Mouse (Mus musculus): ENCODE measurements around the gene Abat. TPM values are rescaled to one million over a fixed set of nuclear protein-coding genes. Genes with fewer than 3 reads are reported as not detected.

Abat gene
- polyA plus RNA-seq, 1 experiment from 2014 or later = 41.6 TPM

DNA sequence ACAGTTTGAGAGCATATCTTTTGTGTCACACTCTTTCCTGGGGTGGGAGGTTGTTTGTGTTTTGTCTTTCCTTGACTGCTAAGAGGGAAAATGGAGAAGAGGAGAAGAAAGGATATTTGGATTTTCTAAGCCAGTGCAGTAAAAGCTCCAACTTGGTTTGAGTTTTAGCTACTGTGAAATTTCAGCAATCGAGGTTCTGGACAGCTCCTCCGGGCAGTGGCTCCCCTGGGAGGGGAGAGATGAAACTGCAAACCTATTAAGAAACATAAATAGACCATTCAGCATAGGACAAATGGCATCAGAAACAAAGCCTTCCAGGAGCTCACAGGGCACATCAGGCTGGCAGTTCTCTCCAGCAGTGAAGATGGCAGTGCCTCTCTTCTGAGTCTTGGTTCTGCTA is 9.0 kb upstream of the Abat start:
- H3K9ac ChIP-seq (ENCODE audit: low read length) = no peak overlapping the region
- WGBS = 18% methylated on average over 2 of the region's 2 CpGs
- H3K36me3 ChIP-seq (ENCODE audit: control insufficient read depth, insufficient read depth, low read length) = no peaks in the 10 kb centered on the region
- no peak for ATAC-seq (replicated peaks; ENCODE audit: low FRiP score, low TSS enrichment, low read depth)
- no peaks in the 10 kb centered on the region for H3K9me3 ChIP-seq (ENCODE audit: control insufficient read depth, low read length)
- no peak for DNase-seq (ENCODE audit: low spot score)
- no peak overlapping the region for H3K4me3 ChIP-seq (ENCODE audit: low read depth, low read length)
- H3K4me2 ChIP-seq (ENCODE audit: low read length) = no peak overlapping the region
- H3K27ac ChIP-seq (ENCODE audit: low read depth) = no peak overlapping the region
- H3K4me1 ChIP-seq (replicated peaks; ENCODE audit: control insufficient read depth, insufficient read depth, low read length) = no peaks in the 10 kb centered on the region
- no peaks in the 10 kb centered on the region for H3K27me3 ChIP-seq (replicated peaks; ENCODE audit: control insufficient read depth, insufficient read depth, low read length)

GRCm38 (mm10) chr16:8509894-8510293 is 3.3 kb upstream of the Abat start:
- DNase-seq (ENCODE audit: low spot score) = no peak
- WGBS = 74% methylated on average over 5 of the region's 5 CpGs

DNA sequence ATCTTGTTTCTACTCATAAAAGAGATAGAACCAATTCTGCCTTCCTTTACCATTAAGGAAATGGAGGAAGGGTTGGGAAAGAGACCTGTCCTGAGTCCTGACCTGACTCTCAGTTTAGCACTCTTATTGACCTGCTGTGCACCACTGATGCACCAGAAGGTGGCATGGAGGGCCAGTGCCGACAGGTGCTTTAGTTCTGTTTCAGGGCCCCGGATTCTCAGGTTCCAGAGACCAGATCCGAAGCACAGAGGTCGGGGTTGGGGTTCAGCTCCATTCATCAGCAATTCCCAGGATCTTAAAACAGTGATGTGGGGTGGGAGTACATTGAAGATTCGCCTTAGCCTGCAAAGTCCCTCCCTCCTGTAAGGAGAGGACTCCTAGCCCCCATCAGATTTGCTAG is 399 bp upstream of the Abat start:
- H3K4me2 ChIP-seq (ENCODE audit: low read length) = peak overlapping the region; percentile 74
- H3K4me1 ChIP-seq (replicated peaks; ENCODE audit: control insufficient read depth, insufficient read depth, low read length) = peaks cover 11% of the 10 kb centered on the region
- peak overlapping the region; percentile 53 for H3K4me3 ChIP-seq (ENCODE audit: low read depth, low read length)
- 0% methylated on average over 5 of the region's 5 CpGs for WGBS
- DNase-seq (ENCODE audit: low spot score) (no peak), ATAC-seq (replicated peaks; ENCODE audit: low FRiP score, low TSS enrichment, low read depth) (peak; percentile 50)
- no peak overlapping the region for H3K27ac ChIP-seq (ENCODE audit: low read depth)
- H3K27me3 ChIP-seq (replicated peaks; ENCODE audit: control insufficient read depth, insufficient read depth, low read length) = no peaks in the 10 kb centered on the region
- H3K9ac ChIP-seq (ENCODE audit: low read length) = no peak overlapping the region
- no peaks in the 10 kb centered on the region for H3K36me3 ChIP-seq (ENCODE audit: control insufficient read depth, insufficient read depth, low read length)
- H3K9me3 ChIP-seq (ENCODE audit: control insufficient read depth, low read length) = no peaks in the 10 kb centered on the region

More at GRCm38 (mm10) chr16:8509894-8510293, 3.3 kb upstream of the Abat start:
- H3K27me3 ChIP-seq (replicated peaks; ENCODE audit: control insufficient read depth, insufficient read depth, low read length) = no peaks in the 10 kb centered on the region
- no peak overlapping the region for H3K27ac ChIP-seq (ENCODE audit: low read depth)
- no peak overlapping the region for H3K4me2 ChIP-seq (ENCODE audit: low read length)
- no peak for ATAC-seq (replicated peaks; ENCODE audit: low FRiP score, low TSS enrichment, low read depth)
- H3K36me3 ChIP-seq (ENCODE audit: control insufficient read depth, insufficient read depth, low read length) = no peaks in the 10 kb centered on the region
- no peak overlapping the region for H3K4me3 ChIP-seq (ENCODE audit: low read depth, low read length)
- peaks cover 11% of the 10 kb centered on the region for H3K4me1 ChIP-seq (replicated peaks; ENCODE audit: control insufficient read depth, insufficient read depth, low read length)
- no peaks in the 10 kb centered on the region for H3K9me3 ChIP-seq (ENCODE audit: control insufficient read depth, low read length)
- no peak overlapping the region for H3K9ac ChIP-seq (ENCODE audit: low read length)

DNA sequence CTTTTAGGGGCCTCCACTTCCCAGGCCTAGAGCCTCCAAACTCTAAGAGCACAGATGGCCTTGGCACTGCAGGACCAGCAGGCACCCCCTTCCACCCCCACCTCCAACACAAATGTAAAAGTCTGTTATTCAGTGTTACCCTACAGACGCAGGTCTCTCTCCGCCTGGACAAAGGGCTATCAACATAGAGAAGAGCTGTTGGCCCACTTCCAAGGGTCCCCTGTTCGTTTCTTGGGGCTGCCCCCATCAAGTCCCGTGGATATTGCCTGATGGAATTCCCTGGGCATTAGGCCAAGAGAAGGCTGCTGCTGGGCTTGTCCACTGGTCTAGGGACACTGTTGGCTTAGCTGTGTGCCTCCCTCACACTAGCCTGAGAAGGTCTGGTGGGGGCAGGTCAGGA is 951 bp downstream of the Abat start:
- peak overlapping the region; percentile 57 for H3K9ac ChIP-seq (ENCODE audit: low read length)
- no peaks in the 10 kb centered on the region for H3K9me3 ChIP-seq (ENCODE audit: control insufficient read depth, low read length)
- ATAC-seq (replicated peaks; ENCODE audit: low FRiP score, low TSS enrichment, low read depth) = no peak
- 17% methylated on average over 4 of the region's 4 CpGs for WGBS
- peaks cover 11% of the 10 kb centered on the region for H3K4me1 ChIP-seq (replicated peaks; ENCODE audit: control insufficient read depth, insufficient read depth, low read length)
- H3K4me2 ChIP-seq (ENCODE audit: low read length) = peak overlapping the region; percentile 74
- no peaks in the 10 kb centered on the region for H3K36me3 ChIP-seq (ENCODE audit: control insufficient read depth, insufficient read depth, low read length)
- H3K4me3 ChIP-seq (ENCODE audit: low read depth, low read length) = peak overlapping the region; percentile 53
- no peaks in the 10 kb centered on the region for H3K27me3 ChIP-seq (replicated peaks; ENCODE audit: control insufficient read depth, insufficient read depth, low read length)
- peak; percentile 60 for DNase-seq (ENCODE audit: low spot score)
- no peak overlapping the region for H3K27ac ChIP-seq (ENCODE audit: low read depth)

- WGBS = 79% methylated on average over 5 of the region's 5 CpGs
- Histone ChIP-seq H3K4me3 (ENCODE audit: low read depth, low read length) (no peak overlapping the region), H3K36me3 (ENCODE audit: control insufficient read depth, insufficient read depth, low read length) (no peaks in the 10 kb centered on the region), H3K9ac (ENCODE audit: low read length) (no peak overlapping the region), H3K9me3 (ENCODE audit: control insufficient read depth, low read length) (no peaks in the 10 kb centered on the region), H3K27ac (ENCODE audit: low read depth) (no peak overlapping the region), H3K4me1 (replicated peaks; ENCODE audit: control insufficient read depth, insufficient read depth, low read length) (peaks cover 26% of the 10 kb centered on the region), H3K27me3 (replicated peaks; ENCODE audit: control insufficient read depth, insufficient read depth, low read length) (no peaks in the 10 kb centered on the region), H3K4me2 (ENCODE audit: low read length) (no peak overlapping the region)
- DNase-seq (ENCODE audit: low spot score) (no peak), ATAC-seq (replicated peaks; ENCODE audit: low FRiP score, low TSS enrichment, low read depth) (no peak)
These were observed 7.3 kb downstream of the Abat start for GRCm38 (mm10) chr16:8520525-8520924.

- WGBS = 73% methylated on average over 4 of the region's 4 CpGs
- H3K9me3 ChIP-seq (ENCODE audit: control insufficient read depth, low read length) = no peaks in the 10 kb centered on the region
- H3K36me3 ChIP-seq (ENCODE audit: control insufficient read depth, insufficient read depth, low read length) = no peaks in the 10 kb centered on the region
- ATAC-seq (replicated peaks; ENCODE audit: low FRiP score, low TSS enrichment, low read depth) = no peak
- no peak overlapping the region for H3K4me3 ChIP-seq (ENCODE audit: low read depth, low read length)
- H3K27ac ChIP-seq (ENCODE audit: low read depth) = no peak overlapping the region
- no peaks in the 10 kb centered on the region for H3K27me3 ChIP-seq (replicated peaks; ENCODE audit: control insufficient read depth, insufficient read depth, low read length)
- DNase-seq (ENCODE audit: low spot score) = no peak
- H3K4me1 ChIP-seq (replicated peaks; ENCODE audit: control insufficient read depth, insufficient read depth, low read length) = peaks cover 26% of the 10 kb centered on the region
- H3K4me2 ChIP-seq (ENCODE audit: low read length) = no peak overlapping the region
- no peak overlapping the region for H3K9ac ChIP-seq (ENCODE audit: low read length)
These were observed 8.1 kb downstream of the Abat start for GRCm38 (mm10) chr16:8521322-8521721.

DNA sequence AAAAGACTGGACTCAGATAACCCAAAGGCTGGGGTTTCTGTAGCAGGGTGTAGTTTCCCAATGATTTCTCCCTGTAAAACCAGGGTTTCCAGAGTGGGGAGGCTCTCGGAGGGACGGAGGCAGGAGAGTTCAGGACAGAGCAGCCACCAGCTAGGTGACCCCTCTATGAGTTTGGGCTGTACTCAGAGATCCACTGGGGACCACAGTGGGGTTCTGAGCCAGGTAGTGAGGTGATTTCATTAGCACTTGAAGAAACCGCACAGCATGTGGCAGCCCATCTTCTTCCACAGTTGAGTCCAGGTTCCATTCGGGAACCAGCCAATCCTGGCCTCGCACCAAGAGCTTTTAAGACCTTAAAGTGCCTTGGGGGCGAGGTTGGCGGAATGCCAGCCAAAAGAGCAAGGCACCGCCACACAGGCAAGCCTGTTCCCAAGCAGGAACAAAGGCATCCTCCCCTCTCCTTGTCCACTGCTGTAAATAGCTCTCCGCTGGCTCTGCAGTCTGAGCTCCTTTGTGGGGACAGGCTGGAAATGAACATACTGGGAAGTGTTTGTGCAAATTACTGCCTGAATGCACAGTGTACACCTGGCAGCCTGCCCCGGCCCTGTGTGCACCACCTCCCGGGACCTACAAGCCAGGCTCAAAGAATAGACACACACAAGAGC is 10.4 kb downstream of the Abat start:
- Histone ChIP-seq H3K27ac (ENCODE audit: low read depth) (peak overlapping the region; percentile 47; the same call in 1 of the 2 replicates), H3K4me1 (replicated peaks; ENCODE audit: control insufficient read depth, insufficient read depth, low read length) (peaks cover 28% of the 10 kb centered on the region), H3K4me2 (ENCODE audit: low read length) (no peak overlapping the region), H3K9ac (ENCODE audit: low read length) (0 out of 2 replicates have a peak overlapping the region, but pooled peaks have one; percentile 22), H3K27me3 (replicated peaks; ENCODE audit: control insufficient read depth, insufficient read depth, low read length) (no peaks in the 10 kb centered on the region), H3K9me3 (ENCODE audit: control insufficient read depth, low read length) (no peaks in the 10 kb centered on the region), H3K36me3 (ENCODE audit: control insufficient read depth, insufficient read depth, low read length) (no peaks in the 10 kb centered on the region), H3K4me3 (ENCODE audit: low read depth, low read length) (no peak overlapping the region)
- WGBS = 43% methylated on average over 11 of the region's 11 CpGs
- no peak for DNase-seq (ENCODE audit: low spot score)
- ATAC-seq (replicated peaks; ENCODE audit: low FRiP score, low TSS enrichment, low read depth) = peak; percentile 45; the same call in 1 of the 2 replicates

DNA sequence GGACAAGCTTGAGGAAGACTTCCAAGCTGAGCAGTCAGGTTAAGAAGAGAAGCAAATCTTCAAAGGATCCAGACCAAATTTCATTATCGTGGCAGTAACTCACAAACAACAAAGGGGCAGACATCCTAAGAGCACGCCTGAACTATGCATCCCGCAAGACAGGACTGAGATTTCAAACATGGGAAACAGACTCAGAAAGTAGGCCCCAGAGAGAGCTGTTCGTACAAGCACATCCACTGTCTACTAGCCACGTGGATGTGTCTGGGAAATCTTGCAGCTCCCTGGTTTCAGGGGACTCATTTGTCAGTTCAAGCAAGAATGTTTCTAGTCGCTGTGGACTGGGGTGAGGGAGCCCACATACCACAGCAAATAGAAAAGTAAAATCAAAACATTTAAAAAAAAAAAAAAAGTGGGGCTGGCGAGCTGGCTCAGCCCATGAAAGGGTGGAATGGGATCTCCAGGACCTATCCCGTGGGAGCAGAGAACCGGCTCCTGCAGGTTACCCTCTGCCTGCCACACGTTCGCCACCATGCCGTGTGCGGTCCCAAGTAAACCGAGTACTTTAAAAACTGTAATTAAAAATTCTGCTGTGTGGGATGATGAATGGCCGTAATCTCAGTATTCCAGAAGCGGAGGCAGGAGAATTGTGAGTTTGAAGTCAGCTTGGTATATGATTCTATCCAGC is 11.1 kb downstream of the Abat start:
- Histone ChIP-seq H3K27ac (ENCODE audit: low read depth) (peak overlapping the region; percentile 47; the same call in 1 of the 2 replicates), H3K27me3 (replicated peaks; ENCODE audit: control insufficient read depth, insufficient read depth, low read length) (no peaks in the 10 kb centered on the region), H3K36me3 (ENCODE audit: control insufficient read depth, insufficient read depth, low read length) (no peaks in the 10 kb centered on the region), H3K4me2 (ENCODE audit: low read length) (no peak overlapping the region), H3K4me1 (replicated peaks; ENCODE audit: control insufficient read depth, insufficient read depth, low read length) (peaks cover 28% of the 10 kb centered on the region), H3K9ac (ENCODE audit: low read length) (0 out of 2 replicates have a peak overlapping the region, but pooled peaks have one; percentile 22), H3K9me3 (ENCODE audit: control insufficient read depth, low read length) (no peaks in the 10 kb centered on the region), H3K4me3 (ENCODE audit: low read depth, low read length) (no peak overlapping the region)
- DNase-seq (ENCODE audit: low spot score) = no peak
- ATAC-seq (replicated peaks; ENCODE audit: low FRiP score, low TSS enrichment, low read depth) = no peak
- 56% methylated on average over 16 of the region's 16 CpGs for WGBS

All from intestine, embryonic 14.5 days (tissue).